Mouse (Mus musculus): ENCODE data around the gene Trim27.

The Trim27 gene

DNA sequence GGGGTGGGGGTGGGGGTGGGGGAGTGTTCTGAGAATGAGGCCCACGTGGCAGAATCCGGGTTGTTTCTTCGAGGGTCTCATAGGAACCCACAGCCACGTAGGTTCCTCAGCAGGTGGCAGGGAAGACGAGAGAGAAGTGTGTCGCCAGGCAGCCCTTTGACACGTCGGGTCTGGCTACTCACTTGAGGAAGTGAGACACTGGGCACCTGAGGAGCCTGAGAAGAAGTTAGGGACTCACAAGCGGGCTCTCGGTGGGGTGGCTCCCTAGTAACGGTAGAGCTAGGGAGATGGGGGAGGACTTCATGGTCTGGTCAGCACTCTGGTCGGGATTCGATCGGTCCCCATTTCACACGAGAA lies at the start of gene Trim27:
Trim27 (plus strand) TSS at position 79 of the 357 bp plus-strand sequence.
- DNase-seq (ENCODE audit: low spot score in 2 of 2): peak in 1 of 2 experiments; percentile 40

DNA sequence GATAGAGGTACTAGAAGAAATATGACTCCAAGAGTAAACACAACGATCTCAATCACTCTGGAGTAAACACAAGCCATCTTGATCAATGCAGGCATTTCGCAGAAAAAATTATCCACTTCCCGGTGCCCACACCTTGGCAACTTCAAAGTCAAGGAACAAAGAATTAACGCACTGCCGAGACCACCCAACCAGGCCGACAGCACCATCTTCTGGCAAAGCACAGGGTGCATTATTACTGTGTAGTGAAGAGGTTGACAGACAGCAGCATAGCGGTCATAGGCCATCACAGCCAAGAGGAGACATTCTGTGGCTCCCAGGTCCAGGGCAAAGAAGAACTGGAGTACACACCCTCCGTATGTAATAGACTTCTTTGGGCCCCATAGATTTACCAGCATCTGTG lies 36.8 kb upstream of the Trim27 start:
- no peak for DNase-seq (ENCODE audit: low spot score in 2 of 2)

DNA sequence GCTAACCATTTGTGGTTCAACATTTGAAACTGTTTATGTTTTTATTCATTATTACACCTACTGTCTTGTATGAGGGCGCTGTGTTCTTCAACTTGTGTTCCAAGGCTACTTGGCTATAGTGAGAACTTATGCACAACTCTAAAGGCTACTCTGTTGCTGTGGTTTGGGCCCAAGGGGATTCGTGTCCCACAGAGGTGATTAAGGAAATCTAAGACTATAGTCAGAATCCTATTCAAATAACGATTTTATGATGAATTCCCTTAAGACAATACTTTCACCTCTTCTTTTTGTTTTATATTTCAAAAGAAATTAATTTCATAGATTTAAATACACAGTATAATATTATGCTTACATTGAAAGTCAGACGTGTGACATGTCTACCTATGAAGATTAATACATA lies 33.5 kb upstream of the Trim27 start, which contains the start of gene Olfr1368:
Olfr1368 (minus strand) TSS at position 101 of the 400 bp plus-strand sequence.
- no peak for DNase-seq (ENCODE audit: low spot score in 2 of 2)

DNA sequence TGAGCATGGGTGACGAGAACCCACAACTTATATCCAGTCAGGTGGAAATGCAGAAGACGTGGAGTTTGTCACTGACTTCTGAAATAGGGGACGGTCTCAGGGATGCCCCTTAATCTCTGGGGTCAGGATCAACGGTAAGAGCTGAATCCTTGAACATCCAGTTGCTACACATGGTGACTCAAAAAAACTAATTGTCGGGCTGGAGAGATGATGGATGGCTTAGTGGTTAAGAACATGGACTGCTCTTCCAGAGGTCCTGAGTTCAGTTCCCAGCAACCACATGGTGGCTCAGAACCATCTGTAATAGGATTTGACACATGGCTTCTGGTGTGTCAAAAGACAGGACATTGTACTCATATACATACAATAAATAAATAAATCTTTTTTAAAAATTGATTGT lies 23.4 kb upstream of the Trim27 start:
- no peak for DNase-seq (ENCODE audit: low spot score in 2 of 2)

DNA sequence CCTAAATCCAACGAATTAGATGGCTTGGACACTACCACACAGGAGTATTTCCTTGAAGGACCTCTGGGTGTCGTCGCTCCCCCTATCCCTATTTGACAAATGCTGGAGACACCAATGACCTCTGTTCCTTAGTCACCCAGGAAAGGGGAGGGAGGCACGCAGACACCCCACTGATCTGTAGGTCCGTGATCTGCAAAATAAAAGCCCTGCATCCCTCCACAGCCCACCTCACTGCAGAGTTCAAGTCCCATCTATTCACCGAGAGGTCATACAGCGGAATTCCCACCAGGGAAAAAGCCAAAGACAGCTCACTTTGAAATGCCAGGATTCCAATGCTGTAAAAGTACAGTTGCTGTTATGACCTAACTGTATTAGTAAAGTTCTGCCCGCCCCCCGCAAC lies 21.2 kb upstream of the Trim27 start:
- no peak for DNase-seq (ENCODE audit: low spot score in 2 of 2)

DNA sequence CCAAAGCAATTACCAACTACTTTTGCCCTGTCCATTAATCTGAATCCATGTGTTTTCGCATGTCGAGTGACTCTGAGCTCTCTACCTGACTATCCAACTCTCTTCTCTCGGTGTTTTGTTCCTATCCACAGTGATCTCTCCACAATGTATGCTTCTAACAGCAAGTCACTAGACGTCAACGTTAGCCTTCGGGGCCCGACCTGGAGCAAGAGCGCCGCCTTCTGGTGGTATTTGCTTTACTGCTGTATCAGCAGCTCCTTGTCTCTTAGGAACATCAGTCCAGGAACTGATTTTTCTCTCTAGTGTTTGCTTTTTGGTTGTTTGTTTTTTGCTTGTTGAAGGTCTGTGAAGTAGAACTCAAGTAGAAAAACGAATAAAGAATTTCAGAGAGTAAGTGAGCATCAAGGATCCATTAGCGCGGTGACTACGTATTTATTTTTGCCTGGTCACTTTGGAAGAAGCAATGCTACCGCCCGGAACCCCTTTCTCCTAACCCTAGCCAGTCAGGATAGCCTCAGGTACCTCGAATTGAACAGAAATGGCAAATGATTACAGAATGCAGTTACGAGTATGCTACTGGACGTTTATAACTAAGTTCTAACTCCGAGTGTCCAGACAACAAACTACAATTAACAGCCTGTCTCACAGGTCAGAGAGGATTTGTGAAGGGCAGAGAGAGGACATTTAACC lies 20.3 kb upstream of the Trim27 start:
- peak; percentile 73 to 81 for DNase-seq (ENCODE audit: low spot score in 2 of 2)

DNA sequence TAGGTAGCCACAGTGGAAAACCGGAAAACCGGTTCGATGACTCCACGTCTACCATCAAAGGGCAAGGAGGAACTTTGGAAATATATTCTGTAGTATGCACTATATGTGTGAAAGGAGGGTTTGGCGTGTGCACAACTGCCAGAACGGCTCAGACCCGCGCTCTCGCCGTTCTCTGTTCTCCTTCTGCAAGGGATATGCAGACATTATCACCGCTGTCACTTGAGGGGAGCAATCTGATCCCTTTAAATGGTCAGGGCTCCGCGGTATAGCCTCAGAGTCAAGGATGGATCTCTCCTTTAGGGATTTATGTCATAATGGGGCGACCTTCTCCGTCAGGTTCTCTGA lies 19.8 kb upstream of the Trim27 start:
- no peak for DNase-seq (ENCODE audit: low spot score in 2 of 2)

DNA sequence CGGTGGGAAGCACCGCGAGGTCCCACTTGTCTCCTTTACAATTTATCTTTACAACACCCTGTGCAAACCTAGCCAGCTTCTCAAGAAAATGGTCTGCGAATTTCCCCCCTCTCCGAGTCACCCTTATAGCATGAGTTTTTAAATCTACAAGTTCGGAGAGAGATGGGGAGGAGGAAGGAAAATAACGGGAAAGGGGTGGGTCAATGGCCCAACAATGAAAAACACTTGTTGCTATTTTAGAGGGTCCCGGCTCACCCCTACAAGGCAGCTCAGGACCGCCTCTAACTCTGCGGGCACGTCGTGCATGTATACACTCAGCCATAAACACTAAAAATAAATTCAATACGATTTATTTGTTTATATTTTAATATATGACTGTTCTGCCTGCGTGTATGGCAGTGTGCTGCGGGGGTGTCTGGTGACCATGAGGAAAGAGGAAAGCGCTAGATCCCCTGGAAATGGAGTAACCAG lies 19.2 kb upstream of the Trim27 start:
- DNase-seq (ENCODE audit: low spot score in 2 of 2): no peak

DNA sequence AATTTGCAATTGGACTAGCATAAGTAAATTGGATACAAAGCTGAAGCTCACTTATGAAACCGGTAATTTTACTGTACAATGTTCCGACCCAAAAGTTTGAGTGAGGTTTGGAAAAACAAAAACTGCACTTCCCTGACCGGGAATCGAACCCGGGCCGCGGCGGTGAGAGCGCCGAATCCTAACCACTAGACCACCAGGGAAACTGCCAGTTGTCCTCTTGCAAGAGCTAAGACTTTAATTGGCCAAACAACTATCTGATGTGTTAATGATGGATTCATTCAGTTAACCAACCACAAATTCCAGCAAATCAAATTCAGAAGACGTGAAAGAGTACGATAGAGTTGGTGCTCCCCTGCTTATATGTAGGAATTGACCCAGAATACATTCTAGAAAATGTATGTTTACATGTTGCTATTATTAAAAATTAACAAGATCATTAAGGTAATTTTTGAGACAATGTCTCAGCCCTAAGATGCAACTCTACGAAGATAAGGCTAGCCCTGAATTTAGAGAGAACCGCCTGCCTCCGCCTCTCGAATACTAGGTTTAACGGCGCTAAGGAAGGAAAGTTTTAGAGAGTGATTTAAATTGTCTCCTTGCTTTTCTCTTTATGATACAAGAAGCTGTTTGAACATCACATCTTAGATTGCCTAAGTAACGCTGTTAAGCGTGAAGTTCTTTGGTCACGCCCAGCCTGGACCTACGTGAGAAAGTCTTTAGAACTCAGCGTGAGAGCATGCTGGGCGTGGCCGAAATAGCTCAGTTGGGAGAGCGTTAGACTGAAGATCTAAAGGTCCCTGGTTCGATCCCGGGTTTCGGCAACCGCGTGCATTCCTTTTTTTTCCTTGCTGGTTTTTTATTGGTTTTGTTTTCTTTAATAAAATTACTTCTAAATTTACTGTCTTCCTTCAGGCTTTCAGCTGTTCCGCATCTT lies 18.3 kb upstream of the Trim27 start:
- peak; percentile 97 to 98 for DNase-seq (ENCODE audit: low spot score in 2 of 2)

DNA sequence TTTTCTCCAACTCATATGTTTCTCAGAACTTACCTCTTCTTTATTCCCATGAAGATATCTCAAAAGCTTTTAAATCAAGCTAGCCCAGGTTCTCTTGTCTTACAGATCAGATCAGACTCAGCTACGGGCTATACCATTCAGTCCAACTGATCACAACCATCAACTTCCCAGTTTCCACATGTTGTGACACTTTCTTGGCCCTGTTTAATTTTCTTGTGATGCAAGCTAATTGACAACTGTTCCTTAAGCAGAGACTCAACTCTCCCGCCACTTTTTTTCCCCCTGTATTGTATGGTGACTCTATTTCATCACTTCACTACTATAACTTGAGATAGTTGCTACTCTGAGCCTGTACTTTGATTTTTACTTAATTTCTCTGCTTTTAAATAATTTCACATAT lies 17.7 kb upstream of the Trim27 start:
- DNase-seq (ENCODE audit: low spot score in 2 of 2): no peak

DNA sequence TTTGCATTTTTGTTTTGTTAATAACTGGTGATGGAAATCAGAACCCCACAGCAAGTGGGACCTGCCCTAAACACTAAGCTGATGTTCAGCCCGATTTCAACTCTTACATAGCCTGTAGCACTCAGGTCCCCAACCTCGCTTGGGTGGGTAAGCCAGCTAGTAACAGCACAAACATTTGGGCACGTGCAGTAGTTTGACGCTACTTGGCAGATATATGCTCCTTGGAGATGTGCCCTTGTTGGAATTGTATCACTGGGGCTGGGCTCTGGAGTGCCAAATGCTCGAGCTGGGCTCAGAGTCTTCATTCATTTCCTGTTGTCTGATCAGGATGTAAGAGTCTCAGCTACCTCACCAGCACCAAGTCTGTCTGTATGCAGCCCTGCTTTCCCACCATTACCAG lies 16.7 kb upstream of the Trim27 start:
- no peak for DNase-seq (ENCODE audit: low spot score in 2 of 2)

DNA sequence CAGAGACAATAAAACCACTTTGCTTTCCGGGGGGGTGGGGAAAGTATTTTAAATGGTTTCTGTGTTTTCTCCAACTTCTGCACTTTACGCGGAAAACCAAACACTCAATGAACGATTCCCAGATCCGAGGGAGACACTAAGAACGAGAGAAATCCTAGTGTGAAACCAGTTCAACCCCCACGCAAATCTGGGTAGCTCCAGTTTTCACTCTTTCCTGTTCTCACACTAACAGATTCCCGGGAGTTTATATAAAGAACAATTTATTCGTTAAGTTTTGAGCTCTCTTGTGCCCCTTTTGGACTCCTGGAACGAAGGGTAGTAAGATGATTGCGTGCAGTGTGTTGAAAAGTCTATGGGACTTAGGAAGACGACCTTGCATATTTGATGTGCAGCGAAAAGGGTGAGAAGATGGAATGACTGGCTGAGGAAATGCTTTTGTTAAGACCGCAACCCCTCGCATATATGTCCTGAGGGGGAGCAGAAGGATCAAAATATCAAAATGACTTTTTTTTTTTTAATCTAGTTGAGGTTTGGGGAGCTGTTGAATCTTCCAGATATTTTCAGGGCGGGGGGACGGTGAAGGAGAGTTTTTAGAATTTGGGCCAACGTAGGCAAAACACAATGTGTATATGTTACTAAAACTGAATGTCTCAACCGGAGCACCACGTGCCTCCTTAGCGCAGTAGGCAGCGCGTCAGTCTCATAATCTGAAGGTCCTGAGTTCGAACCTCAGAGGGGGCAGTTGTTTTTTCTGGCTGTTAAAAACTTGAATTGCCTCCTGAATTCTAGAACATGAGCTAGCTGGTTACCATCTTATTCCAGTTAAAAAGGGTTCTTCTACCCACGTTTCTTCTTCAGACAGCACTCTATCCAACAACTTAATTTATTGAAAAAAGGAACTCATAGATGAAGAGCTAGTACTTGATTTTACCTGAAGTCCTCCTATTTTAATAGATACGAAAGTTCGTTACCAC lies 12.0 kb upstream of the Trim27 start:
- peak; percentile 74 to 85 for DNase-seq (ENCODE audit: low spot score in 2 of 2)

DNA sequence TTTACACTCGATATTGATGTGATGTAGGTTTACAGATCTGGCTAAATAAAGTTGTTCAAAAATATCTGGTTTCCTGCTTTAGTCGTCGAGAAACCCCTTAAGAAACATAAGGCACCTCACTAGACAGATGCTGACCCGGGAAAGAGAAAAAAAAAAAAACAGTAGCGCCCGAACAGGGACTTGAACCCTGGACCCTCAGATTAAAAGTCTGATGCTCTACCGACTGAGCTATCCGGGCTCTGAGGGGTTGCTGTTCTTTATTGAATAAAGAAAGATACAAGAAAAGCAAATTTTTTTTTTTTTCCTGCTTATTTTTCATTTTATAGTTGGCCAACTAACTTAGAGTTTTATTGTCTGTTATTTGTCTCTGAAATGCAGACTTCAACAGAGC lies 11.3 kb upstream of the Trim27 start:
- DNase-seq (ENCODE audit: low spot score in 2 of 2): no peak

DNA sequence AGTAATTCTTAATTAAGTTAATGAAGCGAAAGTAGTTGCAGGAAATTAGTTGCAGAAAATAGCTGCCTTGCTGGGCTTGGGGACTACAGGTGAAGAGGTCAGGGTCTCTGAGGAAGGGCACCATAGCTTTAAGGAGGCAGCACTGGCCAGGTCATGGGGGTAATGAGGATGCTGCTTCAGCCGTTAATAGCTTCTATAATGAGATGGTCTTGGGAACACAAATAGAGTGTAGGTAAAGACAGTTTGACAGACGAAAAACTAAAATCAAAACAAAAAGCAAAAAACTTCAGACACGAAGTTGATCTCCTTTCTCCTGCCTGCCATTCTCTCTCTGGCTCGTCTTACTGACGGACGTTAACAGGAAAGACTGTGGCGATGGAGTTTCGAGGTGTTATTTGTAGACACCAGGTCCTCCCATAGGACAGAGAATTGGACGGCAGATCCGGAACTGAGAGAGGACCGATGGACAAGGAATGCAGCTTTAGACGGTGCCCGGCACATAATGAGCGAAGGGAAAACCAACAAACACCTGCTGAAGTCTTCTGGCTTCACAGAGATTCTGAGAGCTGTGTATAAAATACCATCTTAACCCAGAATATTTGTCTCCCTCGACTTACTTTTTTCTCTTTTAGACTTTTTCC lies 10.8 kb upstream of the Trim27 start:
- DNase-seq (ENCODE audit: low spot score in 2 of 2): no peak

DNA sequence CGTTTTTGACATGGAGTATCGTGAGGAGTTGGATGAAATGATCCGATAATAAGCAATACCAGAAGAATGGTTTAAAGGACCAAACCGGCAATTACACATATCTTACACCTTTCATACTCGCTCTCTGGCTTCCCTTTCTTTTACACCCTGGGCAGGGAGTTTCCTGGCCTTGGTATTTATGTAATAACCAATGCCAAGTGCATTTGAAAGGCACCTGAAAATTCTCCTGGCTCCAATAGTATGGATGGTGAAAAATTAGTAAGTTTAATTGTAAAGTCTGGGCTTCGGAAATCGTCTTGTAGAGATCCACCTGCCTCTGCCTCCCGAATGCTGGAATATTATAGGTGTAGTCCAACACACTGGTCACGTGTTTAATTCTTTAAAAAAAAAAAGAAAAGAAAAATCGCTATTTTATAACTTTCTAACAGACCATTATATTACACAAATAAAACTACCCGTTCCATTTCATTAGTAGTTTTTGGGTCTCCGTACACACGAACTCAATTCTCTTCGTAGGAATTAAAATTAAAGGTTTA lies 10.1 kb upstream of the Trim27 start:
- no peak for DNase-seq (ENCODE audit: low spot score in 2 of 2)

DNA sequence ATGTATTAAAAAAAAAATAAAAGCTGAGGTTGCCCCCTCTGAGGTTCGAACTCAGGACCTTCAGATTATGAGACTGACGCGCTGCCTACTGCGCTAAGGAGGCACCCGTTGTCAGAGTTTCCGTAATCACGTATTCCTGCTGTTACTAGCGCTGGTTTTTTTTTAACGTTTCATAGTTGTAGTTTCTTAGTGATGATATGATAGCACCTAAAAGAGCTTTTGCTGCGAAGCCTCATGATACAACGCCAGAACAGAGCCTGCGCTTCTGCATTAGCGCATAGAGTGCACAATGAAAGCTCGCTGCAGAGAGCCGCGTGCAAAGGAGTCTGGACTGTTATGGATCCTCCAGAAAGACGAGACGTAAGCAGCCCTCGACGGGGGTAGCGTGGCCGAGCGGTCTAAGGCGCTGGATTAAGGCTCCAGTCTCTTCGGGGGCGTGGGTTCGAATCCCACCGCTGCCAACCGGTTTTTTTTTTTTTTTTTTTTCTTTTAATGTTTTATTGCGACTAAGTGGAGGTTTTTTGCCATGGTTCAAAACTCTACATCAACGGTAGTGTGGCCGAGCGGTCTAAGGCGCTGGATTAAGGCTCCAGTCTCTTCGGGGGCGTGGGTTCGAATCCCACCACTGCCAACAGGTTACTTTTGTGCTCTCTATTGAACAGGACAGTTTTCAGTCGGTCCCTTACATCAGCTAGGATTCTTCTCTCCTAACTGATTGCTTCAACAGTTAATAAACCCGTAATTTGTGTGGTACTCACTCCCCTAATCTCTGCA lies 9.4 kb upstream of the Trim27 start:
- peak; percentile 71 to 83 for DNase-seq (ENCODE audit: low spot score in 2 of 2)

DNA sequence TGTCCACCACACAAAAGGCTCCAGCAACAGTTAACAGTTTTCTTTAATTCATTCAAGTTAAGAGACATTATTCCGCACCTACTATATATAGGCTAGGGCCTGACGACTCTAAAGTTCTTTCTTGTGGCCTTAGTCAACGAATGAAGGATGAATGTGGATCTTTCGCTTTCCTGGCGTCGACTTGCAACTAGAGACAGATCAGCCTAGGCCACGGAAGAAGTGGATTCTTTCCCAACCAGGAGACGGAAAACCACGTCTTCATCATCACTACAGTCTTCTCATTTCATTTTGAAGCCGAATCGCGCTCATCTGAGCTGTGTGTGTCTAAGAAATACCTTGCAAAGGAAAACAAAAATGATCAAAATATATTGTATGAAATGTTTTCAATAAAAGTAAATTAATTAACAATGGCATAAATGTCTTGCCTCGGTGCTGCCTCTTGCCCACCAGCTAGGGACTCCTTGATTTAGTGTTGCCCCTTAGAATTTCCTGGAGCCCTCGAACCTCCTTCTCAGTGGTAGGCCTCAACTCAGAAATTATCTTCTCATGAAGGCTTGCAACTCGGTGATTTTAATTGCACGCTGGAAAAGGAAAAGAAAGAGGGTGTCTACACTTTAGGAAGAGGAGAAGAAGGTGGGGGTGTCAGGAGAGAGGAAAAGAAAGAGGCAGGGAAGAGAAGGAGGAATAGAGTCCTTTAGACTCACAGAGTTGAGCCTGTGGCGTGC lies 8.7 kb upstream of the Trim27 start:
- no peak for DNase-seq (ENCODE audit: low spot score in 2 of 2)

DNA sequence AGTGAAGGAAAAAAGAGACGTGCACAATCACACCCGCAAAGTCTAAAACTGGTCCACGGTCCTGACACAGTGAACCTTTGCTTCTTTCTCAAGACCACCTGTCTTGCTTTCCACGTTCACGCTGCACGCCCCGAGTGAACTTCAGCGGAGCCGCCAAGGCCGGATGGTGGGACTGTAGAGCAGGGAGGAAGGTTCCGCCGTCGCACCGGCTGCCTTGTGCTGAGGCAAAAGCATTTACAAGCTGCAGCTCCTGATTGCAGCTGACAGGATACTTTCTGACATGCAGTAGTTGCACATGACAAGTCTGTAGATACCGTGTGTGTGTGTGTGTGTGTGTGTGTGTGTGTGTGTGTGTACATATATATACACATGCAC lies 8.1 kb upstream of the Trim27 start:
- DNase-seq (ENCODE audit: low spot score in 2 of 2): no peak

DNA sequence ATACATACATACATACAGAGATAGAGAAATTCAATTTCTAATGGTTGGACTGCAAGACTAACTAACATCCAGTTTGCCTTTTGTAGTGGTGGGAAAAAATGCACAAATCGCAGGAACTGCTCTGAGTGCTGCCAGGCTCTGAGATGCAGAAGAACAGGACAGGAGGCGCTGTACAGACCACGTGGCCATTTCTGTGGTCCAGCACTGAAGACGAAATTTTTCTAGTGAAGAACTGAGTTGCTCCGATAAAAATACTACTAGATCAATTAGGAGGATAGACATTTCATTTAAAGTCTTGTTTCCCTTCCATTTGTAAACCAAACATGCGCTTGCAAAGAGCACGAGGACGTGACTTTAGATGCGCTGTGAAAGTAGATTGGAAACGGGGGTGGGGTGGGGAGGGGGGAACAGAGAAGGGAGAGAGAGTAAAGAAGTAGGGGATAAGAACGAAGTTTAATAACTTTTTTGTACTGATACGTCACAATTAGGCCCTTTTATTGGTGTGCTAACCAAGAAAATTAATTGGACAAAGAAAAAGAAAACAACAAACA lies 7.6 kb upstream of the Trim27 start:
- no peak for DNase-seq (ENCODE audit: low spot score in 2 of 2)

Data from frontal cortex, postnatal 25 days (tissue).